Mouse (Mus musculus) brain, embryonic 14.5 days (tissue): Measurements from ENCODE around the gene Gm19684. TPM values are rescaled to one million over a fixed set of nuclear protein-coding genes. Genes with fewer than 3 reads are reported as not detected.
"Not testable (repeated sequence)": the region's sequence is repeated elsewhere in the genome, so short reads cannot be mapped to it uniquely, and the experiment has no call there.

Experiments used
- DNase-seq: peaks from one replicate; pipeline ENCODE4 v3.0.0-alpha.2; 2011; ENCODE audit warnings: low read depth
- CTCF ChIP-seq: fragments of 200-500 bp; IDR thresholded peaks from 2 replicates; pipeline ENCODE4 v1.5.1; 2012; ENCODE audit warnings: inconsistent platforms, mild to moderate bottlenecking, moderate library complexity, borderline replicate concordance; ENCODE audit not compliant: insufficient read depth, insufficient read length; ENCODE audit errors: extremely low read depth
- POLR2A ChIP-seq: fragments of 200-500 bp; IDR thresholded peaks from 2 replicates; pipeline ENCODE4 v1.6.1; 2012; ENCODE audit warnings: mild to moderate bottlenecking, inconsistent platforms, borderline replicate concordance; ENCODE audit not compliant: poor library complexity, insufficient read depth, insufficient read length, severe bottlenecking; ENCODE audit errors: extremely low read depth
- polyA plus RNA-seq: library from polyadenylated mRNA; depleted of rRNA; stranded (reverse); fragments of >200 nt; gene quantifications from 2 replicates; pipeline ENCODE4 v1.2.3, GENCODE M21; 2012

Gene Gm19684
- polyA plus RNA-seq, 1 experiment: not detected

DNA sequence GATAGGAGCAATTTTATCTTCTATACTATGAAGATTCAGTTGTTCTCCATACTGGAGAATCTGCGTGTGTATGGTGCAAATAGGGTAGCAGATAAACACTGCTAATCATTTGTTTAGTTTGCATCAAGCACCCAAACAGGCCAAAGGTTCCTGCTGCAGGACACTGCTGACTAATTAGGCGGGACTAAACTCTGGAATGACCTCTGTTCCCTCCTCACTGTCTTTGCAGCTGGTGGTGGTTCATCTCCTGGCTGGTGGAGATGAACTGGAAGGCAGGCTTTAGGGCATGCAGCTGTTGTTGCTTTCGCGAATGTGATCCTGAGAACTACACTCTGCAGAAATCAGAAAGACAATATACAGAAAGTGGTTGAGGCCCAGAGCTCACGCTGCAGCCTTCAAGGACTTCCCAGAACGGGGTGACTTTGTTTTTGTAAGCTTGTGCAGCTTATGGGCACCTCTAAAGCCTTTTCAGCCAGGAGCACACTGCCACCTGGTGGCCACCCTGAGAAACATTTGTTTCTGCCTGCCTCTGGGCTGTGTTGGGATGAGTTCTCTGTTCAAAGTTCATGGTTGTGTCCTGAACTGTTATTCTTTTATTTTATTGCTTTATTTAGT, 7.4 kb upstream of the Gm19684 start:
- DNase-seq: peak; percentile 76
- peak; percentile 35; the same call in 1 of the 2 replicates for TF ChIP-seq CTCF

DNA sequence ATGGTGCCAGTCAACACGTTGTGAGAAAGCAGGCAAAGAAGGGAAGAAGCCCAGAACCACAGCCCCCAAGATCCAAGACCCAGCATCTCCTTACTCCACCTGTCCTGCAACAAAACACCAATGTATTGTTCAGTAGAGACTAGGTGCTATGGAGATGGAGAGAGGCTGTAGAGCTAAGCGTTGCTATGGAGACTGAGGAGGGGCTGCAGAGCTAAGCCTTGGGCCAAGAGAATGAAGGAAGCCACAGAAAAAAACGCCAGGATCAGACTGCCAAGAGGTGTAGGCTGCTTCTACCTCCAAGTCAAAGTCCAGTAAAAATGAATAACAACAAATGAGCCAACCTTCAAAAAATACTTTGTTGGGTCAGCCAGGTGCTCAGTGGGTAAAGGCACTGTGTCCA, 4.9 kb upstream of the Gm19684 start:
- not testable (repeated sequence) for DNase-seq

DNA sequence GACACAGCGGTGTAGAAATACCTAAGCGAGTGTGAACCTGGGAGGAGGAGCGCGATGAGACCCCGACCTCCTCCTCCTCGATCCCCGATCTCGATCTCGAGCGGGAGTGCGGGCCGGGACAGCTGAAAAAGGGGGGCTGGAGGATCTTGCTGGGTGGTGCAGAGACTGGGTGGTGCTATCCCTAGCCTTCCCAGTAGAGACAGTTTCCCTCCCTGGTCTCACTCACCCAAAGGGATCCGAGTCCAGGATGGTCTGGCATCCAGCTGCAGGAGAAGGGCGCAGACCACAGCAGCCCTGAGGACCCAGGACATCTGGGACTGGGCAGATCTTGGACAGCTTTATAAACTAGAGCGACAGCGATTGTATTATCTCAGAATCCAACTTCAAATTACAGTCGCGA, 639 bp upstream of the Gm19684 start:
- DNase-seq: not testable (repeated sequence)

DNA sequence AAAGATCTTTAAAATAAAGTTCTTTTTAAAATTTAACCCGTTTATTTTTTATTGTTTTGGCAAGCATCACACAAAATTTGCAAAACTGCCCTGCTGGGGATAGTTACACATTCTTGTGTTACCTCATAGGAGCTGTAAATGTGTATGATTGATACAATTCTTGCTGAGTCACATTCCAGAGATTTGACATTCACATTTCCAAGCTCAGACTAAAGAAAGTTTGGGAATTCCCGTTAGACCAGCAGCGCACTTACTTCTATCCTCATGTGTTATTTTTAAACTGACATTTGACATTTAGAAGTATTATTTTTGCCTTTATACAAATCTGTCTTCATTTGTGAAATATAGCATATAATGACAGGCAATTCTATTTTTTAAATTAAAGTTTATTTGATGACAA, 2.6 kb downstream of the Gm19684 start:
- not testable (repeated sequence) for DNase-seq

DNA sequence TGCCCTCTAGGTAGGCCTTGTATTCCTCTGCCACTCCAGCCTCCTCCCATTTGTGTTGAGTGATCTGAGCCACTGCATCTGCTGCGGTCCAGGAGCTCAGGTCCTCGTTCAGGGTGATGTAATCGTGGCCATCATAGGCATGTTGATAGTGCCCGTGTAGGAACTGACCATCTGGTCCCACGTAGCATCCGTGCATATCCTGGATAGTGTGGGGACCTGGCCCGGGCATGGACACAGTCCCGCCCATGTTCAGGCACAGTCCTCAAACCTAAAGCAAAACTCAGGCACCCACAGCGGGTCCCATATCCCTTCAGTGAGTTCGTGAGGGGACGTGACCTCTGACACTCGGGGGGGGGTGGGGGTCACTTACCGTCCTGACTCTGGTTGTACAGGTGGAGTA, 7.0 kb downstream of the Gm19684 start:
- not testable (repeated sequence) for DNase-seq

DNA sequence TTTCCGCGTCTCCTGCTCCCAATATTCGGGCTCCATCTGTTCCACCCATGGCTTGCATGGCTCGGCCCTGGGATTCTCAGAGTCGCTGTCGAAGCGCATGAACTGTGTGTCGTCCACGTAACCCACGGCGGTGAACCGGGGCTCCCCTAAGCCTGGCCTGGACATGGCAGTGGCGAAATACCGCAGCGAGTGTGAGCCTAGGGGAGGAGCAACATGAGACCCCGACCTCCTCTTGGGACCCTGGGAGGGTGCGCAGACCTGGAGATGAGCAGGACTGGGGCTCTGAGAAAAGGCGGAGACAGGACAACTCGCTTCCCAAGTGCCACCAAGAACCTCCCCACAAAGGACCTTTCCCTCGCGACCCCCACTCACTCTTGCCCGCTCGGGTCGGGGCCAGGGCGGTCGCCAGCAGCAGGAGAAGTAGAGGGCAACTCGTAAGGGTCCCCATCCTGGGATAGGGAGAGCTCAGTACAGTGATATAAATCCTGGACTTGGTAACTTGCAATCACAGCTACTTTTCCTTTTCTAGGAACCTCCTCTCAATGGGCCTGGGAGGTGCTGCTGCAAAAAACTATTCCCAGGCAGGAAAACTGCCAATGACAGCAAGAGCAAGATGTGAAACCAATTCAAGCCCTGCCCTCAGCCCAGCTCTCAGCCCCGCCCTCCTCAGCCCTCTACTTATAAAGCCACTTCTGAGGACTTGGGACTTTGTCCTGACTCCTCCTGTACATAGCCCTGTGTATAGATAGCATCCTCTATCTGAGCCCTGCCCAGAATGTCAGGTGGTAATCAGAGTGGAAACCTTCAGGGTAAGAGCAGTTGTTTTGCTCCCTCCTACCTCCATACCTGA, 7.7 kb downstream of the Gm19684 start, which contains the start of gene Gm7030:
Gm7030 (minus strand) TSS at position 458 of the 850 bp plus-strand sequence.
- DNase-seq: not testable (repeated sequence)

DNA sequence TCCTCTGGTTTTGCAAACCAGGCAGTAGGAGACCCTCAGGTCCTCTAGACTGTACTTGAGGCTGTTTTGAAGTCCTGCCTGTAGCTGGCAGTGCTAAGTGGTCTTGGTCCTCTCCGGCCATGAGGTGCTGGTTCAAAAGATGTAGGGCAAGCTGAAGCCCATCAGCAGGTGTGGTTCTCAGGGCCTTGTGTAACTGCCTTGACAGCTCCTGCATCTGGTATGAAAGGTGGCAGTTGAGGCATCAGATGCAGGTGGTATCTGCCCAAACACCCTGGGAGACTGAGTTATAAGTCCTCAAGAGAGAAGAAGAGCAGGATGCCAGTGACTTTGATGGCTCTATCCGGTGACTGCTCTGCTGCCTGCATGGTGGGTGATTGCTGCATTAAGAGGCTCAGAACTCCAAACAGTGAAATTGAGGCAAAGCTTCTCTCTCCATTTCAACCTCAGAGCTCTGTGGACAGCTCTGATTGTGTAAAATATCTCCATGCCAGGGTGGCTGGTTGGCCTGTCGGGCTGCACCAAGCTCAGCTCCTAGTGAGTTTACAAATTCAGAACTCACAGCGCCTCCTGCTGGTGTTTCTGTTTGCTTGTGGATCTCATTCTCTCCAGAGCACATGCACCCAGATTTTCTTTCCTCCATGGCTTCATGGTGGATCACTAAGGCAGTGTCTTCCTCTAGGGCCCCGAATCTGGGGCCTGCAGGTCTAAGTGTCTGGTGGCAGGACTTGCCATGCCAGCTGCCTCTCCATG, 10.2 kb downstream of the Gm19684 start:
- TF ChIP-seq CTCF (peak; percentile 8; the same call in 1 of the 2 replicates), POLR2A (no peak)
- no peak for DNase-seq

GRCm38 (mm10) chr17:36135421-36136231, 14.1 kb downstream of the Gm19684 start:
- DNase-seq: not testable (repeated sequence)

- DNase-seq: not testable (repeated sequence)
Measured at GRCm38 (mm10) chr17:36136299-36136848, 14.9 kb downstream of the Gm19684 start.

DNA sequence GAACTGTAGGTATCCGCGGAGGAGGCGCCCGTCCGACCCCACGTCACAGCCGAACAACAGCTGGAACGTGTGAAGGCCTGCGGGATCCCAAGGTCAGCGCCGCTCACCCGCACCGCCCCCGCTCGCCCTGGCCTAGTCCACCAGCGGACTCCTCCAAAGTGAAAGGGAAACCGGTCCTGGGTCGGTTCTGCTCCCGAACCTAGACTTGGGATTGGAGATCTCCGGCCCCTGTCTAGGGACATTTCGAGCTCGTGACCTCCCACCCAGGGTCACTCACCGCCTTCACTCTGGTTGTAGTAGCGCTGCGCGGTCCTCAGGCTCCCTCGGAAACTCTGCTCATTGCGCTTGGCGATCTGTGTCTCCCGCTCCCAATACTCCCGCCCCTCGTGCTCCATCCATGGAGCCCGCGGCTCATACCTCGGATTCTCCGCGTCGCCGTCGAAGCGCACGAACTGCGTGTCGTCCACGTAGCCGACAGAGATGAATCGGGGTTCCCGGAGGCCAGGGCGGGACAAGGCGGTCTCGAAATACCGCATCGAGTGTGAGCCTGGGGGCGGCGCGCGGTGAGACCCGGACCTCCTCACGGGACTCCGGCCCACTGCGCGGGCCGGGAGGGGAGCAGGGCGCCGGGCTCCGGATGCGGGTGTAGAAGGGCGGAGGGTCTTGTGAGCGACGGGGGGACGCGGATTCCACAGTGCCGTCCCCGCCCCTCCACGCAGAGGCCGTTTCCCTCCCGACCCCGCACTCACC, 23.8 kb downstream of the Gm19684 start:
- DNase-seq: peak; percentile 9
- no peak for TF ChIP-seq POLR2A
- TF ChIP-seq CTCF: no peak

- not testable (repeated sequence) for DNase-seq
Measured at GRCm38 (mm10) chr17:36145861-36146156, 24.3 kb downstream of the Gm19684 start.

GRCm38 (mm10) chr17:36146937-36147336, 25.5 kb downstream of the Gm19684 start:
- not testable (repeated sequence) for DNase-seq

- DNase-seq: not testable (repeated sequence)
Measured at GRCm38 (mm10) chr17:36148468-36148867, 27.0 kb downstream of the Gm19684 start.

GRCm38 (mm10) chr17:36151200-36151599, 29.7 kb downstream of the Gm19684 start:
- DNase-seq: not testable (repeated sequence)
